Mouse (Mus musculus): Measurements from ENCODE around the gene Plekhb1.

Gene Plekhb1

DNA sequence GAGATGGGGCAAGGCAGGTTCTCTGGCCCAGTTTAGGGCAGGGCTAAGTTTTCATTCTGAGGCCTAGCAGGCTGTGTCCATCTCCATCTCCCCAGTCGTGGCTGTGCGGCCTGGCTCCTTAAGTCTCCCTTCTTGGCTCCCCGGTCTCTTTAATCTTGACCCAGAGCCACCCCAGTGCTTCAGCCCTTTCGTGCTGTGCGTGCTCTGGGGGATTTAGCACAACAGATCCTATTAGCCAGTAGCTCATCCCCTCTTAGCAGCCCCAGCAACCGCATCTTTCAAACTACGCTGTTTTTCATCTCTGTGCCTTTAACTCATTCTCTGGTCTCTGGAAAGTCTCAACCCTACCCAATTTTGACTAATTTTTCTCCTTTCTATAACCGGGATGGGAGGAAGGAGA lies at the start of gene Plekhb1:
Gene Plekhb1 (minus strand): TSS at position 184 of the 400 bp plus-strand sequence.
- DNase-seq = no peak

DNA sequence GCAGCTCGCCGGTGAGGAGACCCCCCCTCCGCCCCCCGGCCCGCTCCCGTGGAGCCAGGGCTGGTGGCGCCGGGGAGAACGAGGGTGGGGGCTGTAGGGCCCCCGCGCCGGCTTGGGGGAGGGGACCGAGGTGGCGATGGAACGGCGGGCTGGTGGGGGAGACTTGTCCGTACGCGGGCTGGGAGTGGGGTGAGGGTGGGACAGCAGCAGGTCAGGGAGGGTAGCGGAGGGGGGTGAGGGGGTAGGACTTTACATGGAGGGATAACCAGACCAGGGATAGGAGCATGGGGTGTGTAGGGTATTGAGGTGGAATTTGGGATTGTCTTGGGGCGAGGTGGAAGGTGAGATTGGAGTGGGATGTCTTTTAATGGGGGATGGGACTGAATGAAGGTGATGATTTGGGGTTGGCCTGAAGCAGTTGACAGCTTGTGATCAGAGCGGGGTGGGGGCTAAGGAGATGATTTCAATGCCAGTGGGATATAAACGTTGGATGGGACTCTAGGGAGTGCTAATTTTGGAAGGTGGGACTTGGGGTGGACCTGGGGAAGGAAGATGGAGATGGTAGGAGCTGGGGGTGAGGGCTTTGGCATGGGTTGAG lies 44.8 kb upstream of the Plekhb1 start:
- DNase-seq = peak; percentile 6 to 15

DNA sequence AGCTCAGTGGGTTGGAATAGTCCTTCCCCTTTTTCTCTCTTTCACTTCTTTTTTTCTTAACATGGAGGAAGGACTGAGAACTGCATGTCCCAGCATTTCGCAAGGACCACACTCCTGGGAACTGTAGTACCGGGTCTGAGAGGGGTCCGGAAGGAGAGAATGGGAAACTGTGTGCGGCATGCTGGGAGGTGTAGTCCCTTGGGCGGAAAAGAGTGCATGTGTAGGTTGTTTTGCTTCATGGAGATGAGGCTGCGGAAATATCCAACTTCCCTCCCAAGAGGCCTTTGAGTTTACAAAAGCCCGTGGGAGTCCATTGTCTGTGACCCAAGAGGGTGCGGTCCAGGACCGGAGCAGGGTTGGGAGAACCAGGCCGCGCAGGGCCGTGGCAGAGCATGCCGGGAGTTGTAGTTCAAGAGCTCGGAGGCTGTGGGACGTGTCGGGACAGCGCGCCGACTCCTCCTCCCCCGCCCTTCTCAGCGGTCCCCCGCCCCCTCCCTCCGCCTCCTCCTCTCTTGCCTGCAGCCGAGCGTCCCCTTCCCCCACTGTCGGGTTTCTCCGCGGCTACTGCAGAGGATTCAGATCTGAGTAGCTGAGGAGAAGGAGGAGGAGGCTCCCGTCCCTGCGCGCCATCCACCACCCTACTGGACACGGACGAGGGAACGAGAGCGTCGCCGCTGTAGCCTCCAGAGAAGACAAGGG lies 44.1 kb upstream of the Plekhb1 start, which contains the start of gene Fam168a:
Gene Fam168a (plus strand): TSS at position 493 of the 699 bp plus-strand sequence.
- DNase-seq = peak; percentile 94 to 95

DNA sequence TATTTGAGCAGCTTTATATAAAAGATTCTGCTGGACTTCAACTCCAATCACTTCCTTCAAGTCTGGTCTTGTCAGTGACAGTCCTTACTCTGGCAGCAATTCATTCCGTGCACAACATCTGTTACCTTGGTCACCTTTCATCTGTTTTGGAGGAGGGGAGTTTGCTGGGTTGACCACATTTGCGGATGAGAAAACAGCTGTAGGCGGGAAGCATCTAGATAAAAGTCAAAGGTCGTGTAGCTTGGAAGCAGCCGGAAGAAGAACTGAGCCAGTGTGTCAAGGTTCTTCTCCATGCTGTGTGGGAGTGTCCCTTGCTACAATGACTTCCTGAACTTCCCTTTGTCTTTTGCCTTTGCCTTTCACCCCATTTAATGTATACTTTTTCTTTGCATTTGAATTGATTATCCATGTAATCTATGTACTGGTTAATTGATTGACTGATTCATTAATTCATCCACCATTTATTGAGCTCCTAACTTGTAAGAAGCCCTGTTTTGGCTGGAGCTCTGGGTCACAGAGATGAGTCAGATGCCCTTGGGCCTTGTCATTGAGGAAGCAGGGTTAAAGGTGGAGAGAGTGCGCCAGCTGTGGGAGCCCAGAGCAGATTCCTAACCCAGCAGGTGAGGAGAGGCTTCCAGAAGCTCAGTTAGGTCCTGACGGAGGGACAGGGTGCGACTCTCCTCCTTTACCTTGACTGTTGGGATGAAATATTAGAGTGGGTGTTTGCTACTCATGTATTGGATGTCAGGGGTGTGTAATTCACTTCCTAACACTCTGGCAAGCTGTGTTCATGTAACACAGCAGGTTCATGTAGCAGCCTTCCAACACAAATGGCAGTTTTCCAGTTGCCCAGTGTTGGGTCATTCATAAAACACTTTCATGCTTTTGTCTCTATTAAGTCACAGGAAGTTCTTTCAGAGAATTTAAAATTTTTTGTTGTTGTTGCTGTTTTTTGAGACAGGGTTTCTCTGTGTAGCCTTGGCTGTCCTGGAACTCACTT lies 37.9 kb upstream of the Plekhb1 start:
- no peak for DNase-seq

DNA sequence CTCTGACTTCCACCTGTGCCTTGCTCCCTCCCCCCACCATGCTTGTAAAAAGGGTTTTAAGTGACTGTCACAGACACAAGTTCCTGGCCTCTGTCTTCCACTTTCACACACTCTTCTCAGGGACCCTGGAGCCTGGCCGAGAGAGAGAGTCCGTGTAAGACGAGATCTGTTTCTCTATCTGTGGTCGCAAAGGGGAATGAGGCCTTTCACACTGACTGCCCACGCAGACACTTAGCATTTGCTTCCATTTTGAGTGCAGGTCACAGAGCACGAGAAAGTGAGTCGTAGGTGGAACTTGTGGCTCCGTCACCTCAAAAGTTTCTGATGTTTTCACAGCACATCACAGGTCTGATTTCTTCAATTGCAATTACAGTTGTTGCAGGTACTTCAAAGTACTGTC lies 31.0 kb upstream of the Plekhb1 start:
- no peak for DNase-seq

DNA sequence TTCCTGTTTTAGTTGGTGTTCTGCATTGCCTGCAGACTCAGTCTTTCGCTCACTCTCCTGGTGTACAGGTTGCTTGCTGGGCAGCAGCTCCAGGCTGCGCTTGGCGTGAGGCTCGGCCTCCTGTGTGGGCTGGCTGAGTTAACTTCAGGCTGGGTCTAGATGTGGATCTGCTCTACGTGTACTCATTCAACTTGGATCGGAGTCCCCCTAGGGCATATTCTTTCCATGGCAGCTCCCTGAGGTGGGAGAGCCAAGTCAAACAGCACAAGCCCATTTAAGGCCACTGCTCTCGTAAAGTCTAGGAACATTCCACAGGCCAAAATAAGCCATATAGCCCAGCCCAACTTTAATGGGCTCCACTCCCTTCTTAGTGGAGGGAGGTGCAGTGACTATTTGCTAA lies 26.3 kb upstream of the Plekhb1 start:
- no peak for DNase-seq

DNA sequence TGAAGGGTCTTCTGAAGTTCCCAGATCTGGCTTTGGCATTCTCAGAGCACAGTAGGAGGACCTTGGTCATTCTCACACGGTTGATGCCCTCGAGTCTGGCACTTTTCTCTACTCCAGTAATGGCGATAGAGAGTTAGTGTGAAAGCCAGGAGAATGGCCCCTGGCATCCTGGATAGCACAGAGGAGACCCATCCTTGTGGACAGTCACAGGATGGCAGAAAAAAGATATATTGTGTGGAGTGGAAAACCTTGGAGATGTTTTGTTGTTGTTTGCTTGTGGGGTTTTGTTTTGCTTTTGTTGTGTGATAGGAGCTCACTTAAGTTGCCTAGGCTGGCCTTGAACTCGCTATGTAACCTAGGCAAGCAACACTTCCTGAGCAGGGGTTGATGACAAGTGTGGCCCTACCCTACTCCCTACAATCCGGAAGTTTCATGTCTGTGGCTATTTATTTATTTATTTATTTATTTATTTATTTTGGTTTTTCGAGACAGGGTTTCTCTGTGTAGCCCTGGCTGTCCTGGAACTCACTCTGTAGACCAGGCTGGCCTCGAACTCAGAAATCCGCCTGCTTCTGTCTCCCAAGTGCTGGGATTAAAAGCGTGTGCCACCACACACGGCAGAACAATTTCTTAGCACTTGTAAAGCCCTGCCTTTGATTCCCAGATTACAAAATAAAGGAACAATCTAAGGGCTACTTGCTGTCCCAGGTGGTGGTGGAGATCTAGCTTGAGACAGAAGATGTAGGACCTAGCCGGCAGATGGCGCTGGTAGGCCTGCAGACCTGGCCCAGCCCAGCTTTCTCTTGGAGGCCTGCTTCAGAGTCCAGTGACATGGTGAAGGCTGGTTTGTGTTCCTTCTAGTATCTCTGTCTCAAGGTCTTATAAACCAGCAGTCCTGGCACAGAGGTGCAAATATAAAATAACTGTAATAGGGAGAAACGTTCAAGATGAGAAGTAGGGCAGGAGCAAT lies 23.1 kb upstream of the Plekhb1 start:
- DNase-seq = peak; percentile 46 to 62

DNA sequence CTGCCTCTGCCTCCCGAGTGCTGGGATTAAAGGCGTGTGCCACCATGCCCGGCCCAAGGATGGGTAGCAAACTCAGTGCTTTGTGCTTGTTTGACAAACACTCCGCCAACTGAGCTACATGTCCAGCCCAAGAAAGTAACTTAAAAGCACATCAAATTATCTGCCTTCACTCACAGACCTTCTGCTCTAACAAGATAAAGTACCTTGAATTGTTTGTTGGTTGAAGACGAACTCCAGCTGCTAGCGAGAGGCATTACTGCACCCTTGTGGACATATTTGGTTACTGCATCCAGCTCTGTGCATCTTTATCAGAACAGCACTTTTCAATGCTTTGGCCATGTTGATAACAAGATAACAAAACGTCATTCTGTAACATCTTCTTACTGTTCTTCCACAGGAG lies 22.3 kb upstream of the Plekhb1 start:
- peak in 1 of 2 experiments; percentile 56 for DNase-seq

DNA sequence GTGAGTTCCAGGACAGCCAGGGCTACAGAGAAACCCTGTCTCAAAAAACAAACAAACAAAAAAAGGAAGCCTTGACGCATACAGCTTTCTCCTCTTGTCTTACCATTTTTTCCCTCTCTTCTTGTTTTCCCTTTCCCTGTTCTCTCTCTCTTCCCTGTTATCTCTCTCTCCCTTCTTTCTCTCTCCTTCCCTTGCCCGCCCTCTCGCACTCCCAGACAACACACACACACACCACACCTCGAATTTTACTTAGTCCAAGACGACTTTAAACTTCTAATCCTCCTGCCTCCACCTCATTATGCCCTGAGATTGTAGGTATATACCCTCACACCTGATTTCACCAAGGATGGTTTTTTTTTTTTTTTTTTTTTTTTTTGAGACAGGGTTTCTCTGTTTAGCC lies 21.9 kb upstream of the Plekhb1 start:
- DNase-seq = no peak

DNA sequence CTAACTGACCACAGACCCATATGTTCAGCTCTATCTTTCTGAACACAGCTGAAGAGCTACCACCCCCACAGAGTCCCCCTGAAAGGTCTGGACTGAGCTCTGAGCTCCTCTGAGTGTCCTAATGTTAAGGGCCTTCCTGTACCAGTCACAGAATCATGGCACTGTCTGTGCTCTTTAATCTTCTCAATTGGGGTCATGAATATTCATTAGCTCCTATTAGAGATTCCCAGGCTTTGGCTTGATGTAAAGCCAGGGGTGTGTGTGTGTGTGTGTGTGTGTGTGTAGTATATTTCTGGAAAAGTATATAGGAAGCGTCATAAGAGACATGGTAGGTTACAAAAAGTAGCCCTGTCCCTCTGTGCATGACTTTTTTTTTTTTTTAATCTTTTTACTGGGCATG lies 21.0 kb upstream of the Plekhb1 start:
- DNase-seq = no peak

DNA sequence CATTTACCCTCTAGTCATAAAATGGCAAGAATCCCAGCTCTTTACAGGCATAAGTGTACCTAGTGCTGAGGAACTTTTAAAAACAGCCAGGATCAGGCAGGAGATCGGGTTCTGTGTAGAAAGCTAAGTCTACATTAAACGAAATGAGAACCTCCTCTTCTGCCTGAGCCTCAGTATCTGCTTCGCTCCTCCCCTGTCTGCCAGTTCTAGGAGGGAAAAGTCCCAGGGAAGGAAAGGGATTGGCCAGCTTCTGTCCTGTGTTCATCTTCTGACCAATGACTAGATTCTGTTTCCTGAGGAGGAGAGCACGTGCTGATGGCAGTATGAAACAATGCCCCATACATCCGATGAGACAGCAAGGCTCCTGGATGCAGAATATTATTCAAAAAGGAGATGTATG lies 18.9 kb upstream of the Plekhb1 start:
- no peak for DNase-seq

DNA sequence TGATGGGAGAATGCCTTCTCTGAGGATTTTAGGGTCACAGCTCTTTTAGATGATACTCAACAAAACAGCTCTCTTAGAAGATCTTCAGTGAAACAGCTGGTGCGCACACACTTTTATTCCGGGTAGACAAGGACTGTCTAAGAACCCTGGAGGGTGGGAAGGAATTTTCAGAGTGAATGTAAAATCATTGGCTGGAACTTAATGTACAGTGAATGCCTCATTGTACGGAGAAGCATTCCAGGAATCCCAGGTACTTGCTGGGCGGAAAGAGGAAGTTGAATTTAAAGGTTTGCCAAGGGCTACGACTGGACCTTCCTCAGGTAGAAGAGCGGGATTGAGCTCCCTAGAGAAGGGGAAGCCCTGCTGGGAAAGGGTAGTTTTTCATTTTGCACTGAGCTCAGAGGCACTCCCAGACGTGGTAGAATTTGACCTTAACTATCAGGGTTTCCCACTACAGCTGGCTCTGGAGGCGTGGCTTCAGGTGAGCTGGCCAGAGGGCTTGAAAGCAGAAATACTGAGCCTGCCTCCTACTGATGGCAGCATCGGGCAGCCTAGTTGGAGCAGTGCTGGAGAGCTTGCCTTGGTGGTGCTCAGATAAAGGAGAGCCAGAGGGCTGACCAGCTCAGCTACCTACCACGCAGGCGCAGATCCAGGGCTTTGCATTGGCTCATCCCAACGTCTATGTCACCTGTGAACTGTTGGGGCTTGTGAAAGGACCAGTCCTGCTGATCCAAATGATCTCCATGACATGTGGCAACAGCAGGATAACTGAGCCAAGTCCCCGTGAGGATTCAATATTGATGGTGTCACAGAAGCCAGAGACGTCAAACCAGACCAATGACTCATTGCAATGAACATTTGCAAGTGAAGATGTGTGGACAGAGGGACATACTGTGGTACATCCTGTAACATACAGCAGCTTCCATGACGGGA lies 17.0 kb upstream of the Plekhb1 start:
- no peak for DNase-seq

DNA sequence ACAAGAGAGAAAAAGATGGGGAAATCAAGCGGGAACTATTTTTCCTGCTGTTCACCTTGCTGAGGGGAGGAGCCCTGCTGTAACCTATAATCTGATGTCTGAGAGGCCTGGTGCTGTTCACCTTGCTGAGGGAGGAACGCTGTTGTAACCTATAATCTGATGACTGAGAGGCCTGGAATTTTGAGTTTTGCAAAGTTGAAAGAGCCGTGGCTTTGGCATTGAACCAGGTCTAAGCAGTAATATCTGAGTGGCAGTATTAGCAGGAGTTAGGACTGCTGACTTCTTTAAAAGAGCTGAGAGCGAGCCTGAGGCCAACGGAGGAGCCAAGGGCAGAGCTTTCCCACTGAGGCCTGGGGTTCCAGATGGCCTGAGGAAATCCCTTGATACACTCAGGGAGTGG lies 15.8 kb upstream of the Plekhb1 start:
- DNase-seq = no peak

DNA sequence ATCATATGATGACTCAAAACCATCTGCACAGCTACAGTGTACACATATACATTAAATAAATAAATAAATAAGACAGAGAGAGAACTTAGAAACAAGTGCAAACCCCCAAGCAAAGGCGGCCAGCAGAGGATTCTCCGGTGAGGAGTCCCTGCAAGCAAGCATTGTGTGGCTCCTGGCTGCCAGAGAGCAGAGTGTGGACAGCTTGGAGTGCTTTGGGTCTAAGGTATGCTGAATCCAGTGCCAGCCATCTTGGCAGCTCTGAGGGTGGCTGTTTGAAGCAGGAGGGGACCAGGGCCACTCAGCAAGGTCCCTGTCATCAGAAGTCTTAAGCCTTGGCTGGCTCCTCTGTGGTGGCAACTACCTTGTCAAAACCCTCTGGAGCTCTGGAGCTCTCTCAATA lies 12.7 kb upstream of the Plekhb1 start:
- no peak for DNase-seq

DNA sequence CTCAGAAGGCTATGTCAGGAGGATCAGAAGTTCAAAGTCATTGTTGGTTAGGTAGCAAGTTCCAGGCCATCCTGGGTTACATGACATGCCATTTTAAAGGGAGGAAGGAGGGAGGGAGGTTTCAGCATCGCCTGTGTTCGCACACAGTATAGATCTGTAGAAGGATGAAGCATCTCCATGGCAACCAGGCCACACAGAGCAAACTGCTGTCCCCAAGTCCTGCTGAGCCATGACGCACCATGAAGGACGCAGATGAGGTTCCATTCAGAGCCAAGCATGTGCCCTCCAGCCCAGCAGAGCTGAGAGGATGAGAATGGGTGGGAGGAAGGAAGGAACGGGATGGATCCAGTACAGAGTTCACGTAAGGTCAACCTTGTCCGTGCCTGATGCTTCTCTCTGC lies 11.2 kb upstream of the Plekhb1 start:
- no peak for DNase-seq

DNA sequence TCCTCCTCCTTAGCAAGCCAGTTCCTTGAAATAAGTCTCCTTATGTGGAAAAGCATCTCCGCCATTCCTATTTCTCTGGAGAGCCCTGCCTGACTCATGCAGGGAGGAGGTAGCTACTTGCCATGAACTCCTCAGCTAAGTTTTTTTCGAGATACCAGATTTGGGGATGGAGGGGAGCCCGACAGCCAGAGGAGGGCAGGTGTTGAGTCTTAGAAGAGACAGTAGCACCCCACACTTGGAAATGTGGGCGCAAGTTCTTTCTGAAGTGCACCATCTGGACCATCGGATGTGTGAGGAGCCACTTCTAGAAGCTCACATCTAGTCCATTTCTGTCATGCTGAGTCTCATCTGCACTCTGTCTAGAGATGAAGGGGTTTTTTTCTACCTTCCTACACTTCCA lies 8.4 kb upstream of the Plekhb1 start:
- DNase-seq = no peak

DNA sequence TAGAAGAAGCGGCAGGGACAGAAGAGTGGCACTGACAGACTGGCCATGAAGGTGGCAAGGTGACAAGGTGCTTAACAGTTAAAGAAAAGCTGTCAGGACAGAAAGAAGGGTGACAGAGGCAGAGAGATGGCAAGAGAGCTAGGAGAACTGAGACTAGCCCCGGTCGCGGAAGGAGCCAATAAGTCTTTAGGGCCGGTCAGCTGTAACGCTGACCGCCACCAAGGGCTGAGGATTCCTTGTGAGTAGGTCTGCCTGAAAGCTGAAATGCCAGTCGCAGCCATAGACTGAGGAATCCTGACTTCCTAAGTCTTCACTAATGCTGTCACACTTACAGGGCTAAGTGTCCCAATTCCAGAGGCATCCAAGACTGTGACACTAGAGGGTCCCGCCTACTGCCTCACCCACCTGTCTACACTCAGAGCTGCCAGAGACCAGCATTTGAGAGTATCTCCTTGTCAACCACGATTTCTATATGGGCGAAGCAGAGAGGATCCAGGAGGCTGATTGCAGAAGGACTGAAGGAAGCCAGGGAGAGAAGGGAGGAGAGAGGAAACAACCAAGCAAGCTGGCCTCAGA lies 1.6 kb upstream of the Plekhb1 start:
- DNase-seq = no peak

DNA sequence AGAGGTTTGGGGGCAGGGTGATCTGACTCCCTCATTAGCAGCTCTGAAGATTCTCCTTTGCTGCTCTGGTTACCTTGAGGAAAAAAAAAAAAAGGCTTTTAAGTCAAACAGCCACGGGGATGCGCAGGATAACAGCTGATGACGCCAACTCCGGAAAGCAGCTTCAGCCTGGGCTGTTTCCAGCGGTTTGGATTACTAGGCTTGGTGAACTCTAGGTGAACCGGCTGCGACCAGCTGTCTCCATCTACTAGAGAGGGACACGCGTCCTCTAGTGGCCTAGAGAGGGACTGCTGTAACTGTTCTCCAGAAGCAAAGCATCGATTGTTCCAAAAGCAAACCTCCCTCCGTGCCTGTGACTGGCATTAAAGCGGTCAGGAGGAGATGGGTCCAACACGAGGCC lies 976 bp upstream of the Plekhb1 start:
- peak; percentile 91 to 96 for DNase-seq

DNA sequence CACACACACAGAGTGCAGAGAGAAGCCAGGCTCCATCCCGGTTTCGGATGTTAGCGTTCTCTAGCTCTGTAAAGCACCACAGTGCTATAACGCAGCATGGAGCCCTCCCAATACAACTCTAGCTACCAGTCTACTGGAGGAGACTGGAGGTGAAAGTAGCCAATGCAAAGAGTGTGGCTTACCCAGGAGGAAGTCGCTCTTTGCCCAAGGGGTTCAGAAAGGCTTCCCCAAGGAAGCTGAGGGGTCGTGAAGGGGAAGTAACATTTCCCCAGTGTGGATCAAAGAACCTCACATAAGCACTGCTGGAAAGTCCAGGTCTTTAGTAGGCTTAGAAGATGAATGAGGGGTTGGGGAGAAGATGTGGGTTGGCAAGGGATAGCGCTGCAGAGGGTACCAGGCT lies 950 bp downstream of the Plekhb1 start:
- DNase-seq = no peak

DNA sequence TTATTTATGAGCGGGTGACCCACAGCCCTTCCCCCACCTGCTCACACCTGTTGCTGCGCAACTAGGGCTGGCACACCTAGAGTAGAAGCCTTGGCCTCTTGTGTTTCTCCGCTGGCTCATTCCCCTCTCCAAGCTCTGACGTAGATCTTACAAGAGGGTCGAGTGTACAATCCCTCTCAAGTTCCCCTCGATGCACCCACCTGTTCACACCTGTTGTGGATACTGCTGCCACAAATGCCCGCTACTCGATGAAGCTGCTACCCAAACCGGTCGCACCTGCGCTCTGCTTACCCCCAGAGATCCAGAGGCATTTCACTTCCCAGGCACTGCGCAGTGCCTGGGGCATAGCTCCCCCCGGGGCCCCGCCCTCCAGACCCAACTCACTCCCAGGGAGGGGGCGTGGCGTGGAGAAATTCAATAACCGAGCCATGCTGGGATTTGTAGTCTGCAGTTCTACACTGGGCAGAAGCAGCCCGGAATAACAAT lies 4.1 kb downstream of the Plekhb1 start:
- peak; percentile 43 to 57 for DNase-seq

DNA sequence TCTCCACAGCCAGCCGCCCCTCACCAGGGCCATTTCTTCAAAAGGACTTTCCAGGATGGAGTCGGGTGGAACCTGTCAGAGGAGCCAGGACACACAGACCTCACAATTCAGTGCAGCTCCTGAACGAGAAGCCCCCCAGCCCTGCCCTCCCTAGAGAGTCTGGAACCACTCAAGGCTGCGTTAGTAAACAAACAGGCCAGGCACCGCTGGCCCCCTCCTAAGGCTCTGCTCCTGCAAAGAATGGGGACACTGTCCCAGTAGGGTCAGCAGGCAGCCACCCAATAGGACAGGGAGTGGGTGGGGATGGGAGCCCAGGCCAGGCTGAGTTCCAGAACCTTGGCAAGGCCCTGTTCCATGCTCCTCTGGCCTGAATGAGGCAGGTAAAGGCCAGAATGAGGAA lies 5.5 kb downstream of the Plekhb1 start:
- DNase-seq = no peak
